Mouse (Mus musculus) limb, embryonic 14.5 days (tissue): ENCODE data around the gene Scfd2. TPM values are rescaled to one million over a fixed set of nuclear protein-coding genes. Genes with fewer than 3 reads are reported as not detected.

ENCODE experiments used
- ATAC-seq: fragments of 200-750 bp; cut with Nextera tagmentation; 2 replicates; pipeline ENCODE4 v1.8.0; 2017; ENCODE audit warnings: low read depth, moderate number of reproducible peaks, moderate TSS enrichment; ENCODE audit not compliant: low FRiP score
- DNase-seq: peaks from one replicate; pipeline ENCODE4 v3.0.0-alpha.2; 2015; ENCODE audit warnings: low spot score
- H3K27ac ChIP-seq: fragments of 300-500 bp; sonication (generic); replicated peaks from 2 replicates; pipeline ENCODE4 v1.5.1; 2014; ENCODE audit warnings: low read depth, mild to moderate bottlenecking, low read length, moderate library complexity, mixed read lengths
- H3K27me3 ChIP-seq: fragments of 300-500 bp; sonication (generic); 2 replicates; pipeline ENCODE4 v1.6.1; 2014; ENCODE audit warnings: low read length, mixed read lengths; ENCODE audit not compliant: control insufficient read depth, insufficient read depth
- H3K36me3 ChIP-seq: fragments of 300-500 bp; sonication (generic); 2 replicates; pipeline ENCODE4 v1.6.1; 2014; ENCODE audit warnings: mild to moderate bottlenecking, low read length, moderate library complexity, mixed read lengths; ENCODE audit not compliant: control insufficient read depth, insufficient read depth
- H3K4me1 ChIP-seq: fragments of 300-500 bp; sonication (generic); 2 replicates; pipeline ENCODE4 v1.6.1; 2014; ENCODE audit warnings: antibody characterized with exemption, low read length, mixed read lengths; ENCODE audit not compliant: control insufficient read depth, insufficient read depth
- H3K4me2 ChIP-seq: fragments of 300-500 bp; sonication (generic); replicated peaks from 2 replicates; pipeline ENCODE4 v1.6.1; 2014; ENCODE audit warnings: low read depth, mild to moderate bottlenecking, low read length, moderate library complexity; ENCODE audit not compliant: severe bottlenecking
- H3K4me3 ChIP-seq: fragments of 300-500 bp; sonication (generic); replicated peaks from 2 replicates; pipeline ENCODE4 v1.5.1; 2014; ENCODE audit warnings: low read length
- H3K9ac ChIP-seq: fragments of 300-500 bp; sonication (generic); 2 replicates; pipeline ENCODE4 v1.6.1; 2014; ENCODE audit warnings: mild to moderate bottlenecking, low read depth, low read length, moderate library complexity; ENCODE audit not compliant: severe bottlenecking
- H3K9me3 ChIP-seq: fragments of 300-500 bp; sonication (generic); 2 replicates; pipeline ENCODE4 v1.6.1; 2016; ENCODE audit warnings: low read length; ENCODE audit not compliant: control insufficient read depth
- POLR2A ChIP-seq: fragments of 200-500 bp; IDR thresholded peaks from 2 replicates; pipeline ENCODE4 v1.8.0; 2012; ENCODE audit warnings: inconsistent platforms, mild to moderate bottlenecking, moderate library complexity, borderline replicate concordance; ENCODE audit not compliant: insufficient read depth, insufficient read length; ENCODE audit errors: extremely low read depth
- WGBS: fragments of 180-500 bp; shearing (Covaris S2); extraction: QIAGEN DNeasy Blood & Tissue Kit; methylation state at CpG from one replicate; pipeline ENCODE4 v1.1.7; 2014; 5-methylcytosine and 5-hydroxymethylcytosine counted together
- polyA plus RNA-seq, 2 experiments: library from polyadenylated mRNA; depleted of rRNA in 1 of 2; stranded (reverse) in 1 of 2; unstranded in 1 of 2; fragments of >200 nt; fragmentation: Nextera tagmentation in 1 of 2; extraction: Ambion mirVana in 1 of 2; gene quantifications; 2 replicates each; pipeline versions ENCODE4 v1.2.1 to v1.2.3; 2012 to 2014

The Scfd2 gene
- polyA plus RNA-seq, 2 experiments, result 9.6 to 16.2 TPM

DNA sequence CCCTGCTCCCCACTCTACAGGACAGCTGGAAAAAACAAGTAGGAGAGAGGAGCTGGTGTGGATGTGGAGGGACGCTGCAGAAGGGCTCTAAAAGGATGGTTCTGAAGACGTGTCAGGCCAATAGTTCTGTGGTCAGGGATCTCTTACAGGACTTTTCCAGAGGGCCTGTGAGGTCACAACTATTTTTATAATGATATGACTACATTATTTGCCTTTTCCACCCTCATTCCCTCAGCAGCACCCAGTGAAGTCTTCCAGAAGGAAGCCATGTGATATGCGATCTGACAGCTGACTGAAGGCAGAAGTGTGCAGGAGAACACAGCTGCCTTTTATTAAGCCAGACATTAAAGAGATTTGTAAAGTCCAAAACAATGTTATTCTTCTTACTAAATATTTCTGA is 85.7 kb downstream of the Scfd2 start:
- Histone ChIP-seq H3K4me2 (no peak overlapping the region), H3K27me3 (no peaks in the 10 kb centered on the region), H3K4me1 (peaks cover 11% of the 10 kb centered on the region), H3K9me3 (no peaks in the 10 kb centered on the region), H3K36me3 (no peaks in the 10 kb centered on the region), H3K4me3 (no peak overlapping the region), H3K27ac (no peak overlapping the region), H3K9ac (no peak overlapping the region)
- ATAC-seq, result no peak
- DNase-seq, result no peak
- no peak for TF ChIP-seq POLR2A
- 48% methylated on average over 3 of the region's 3 CpGs for WGBS

GRCm38 (mm10) chr5:74438353-74438752 is 93.2 kb downstream of the Scfd2 start:
- Histone ChIP-seq H3K27me3 (no peaks in the 10 kb centered on the region), H3K4me1 (peaks cover 2% of the 10 kb centered on the region; the same call in 1 of the 2 replicates), H3K9ac (no peak overlapping the region), H3K27ac (no peak overlapping the region), H3K4me2 (no peak overlapping the region), H3K36me3 (no peaks in the 10 kb centered on the region), H3K9me3 (no peaks in the 10 kb centered on the region), H3K4me3 (no peak overlapping the region)
- WGBS, result 75% methylated on average over 8 of the region's 8 CpGs
- no peak for TF ChIP-seq POLR2A
- no peak for DNase-seq
- no peak for ATAC-seq

GRCm38 (mm10) chr5:74433580-74434147 is 97.9 kb downstream of the Scfd2 start:
- H3K36me3 ChIP-seq, result no peaks in the 10 kb centered on the region
- no peak for TF ChIP-seq POLR2A

DNA sequence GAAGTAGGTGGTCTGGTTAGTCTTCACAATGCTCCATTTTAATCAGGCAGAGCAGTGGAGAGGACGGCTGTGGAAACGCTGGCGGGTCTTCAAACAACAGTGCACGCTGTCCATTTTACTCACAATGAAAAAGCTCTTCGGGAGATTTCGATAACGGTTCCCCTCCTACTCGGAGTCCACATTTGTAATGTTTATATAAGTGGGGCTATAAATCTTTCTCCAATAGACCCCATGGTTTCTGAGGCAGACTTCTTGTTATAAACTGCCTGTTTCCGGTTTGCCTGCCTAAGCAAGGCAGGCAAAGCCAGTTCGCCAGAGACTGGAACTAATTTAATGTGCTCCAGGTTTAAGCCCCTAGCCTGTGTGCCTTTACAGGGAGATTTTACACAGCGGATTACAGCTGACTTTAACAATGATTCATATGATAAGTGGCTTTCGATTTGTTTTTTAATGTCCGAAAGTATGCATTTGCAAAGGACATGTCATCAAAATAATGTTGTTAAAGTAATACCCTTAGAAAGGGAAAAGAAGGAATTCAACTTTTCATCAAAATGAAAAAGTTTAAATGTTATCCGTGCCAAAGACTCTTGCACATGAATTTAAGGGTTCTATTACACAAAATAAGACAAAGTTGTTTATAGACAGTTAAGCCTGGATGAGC is 98.5 kb downstream of the Scfd2 start:
- Histone ChIP-seq H3K4me3 (peak overlapping the region; percentile 9; the same call in 1 of the 2 replicates), H3K36me3 (no peaks in the 10 kb centered on the region), H3K27ac (peak overlapping the region; percentile 49), H3K27me3 (no peaks in the 10 kb centered on the region), H3K4me1 (peaks cover 10% of the 10 kb centered on the region; the same call in 1 of the 2 replicates), H3K9ac (no peak overlapping the region), H3K9me3 (no peaks in the 10 kb centered on the region), H3K4me2 (peak overlapping the region; percentile 39)
- 6% methylated on average over 14 of the region's 14 CpGs for WGBS
- ATAC-seq (peak; percentile 87), DNase-seq (peak; percentile 80)
- no peak for TF ChIP-seq POLR2A

More at GRCm38 (mm10) chr5:74433580-74434147, 97.9 kb downstream of the Scfd2 start:
- H3K9ac ChIP-seq, result no peak overlapping the region
- no peaks in the 10 kb centered on the region for H3K27me3 ChIP-seq
- H3K9me3 ChIP-seq, result no peaks in the 10 kb centered on the region
- peak overlapping the region; percentile 39 for H3K4me2 ChIP-seq
- DNase-seq, result peak; percentile 84
- ATAC-seq, result 0 out of 2 replicates have a peak, but pooled peaks have one; percentile 45
- H3K4me1 ChIP-seq, result peaks cover 10% of the 10 kb centered on the region; the same call in 1 of the 2 replicates
- H3K4me3 ChIP-seq, result peak overlapping the region; percentile 9; the same call in 1 of the 2 replicates
- peak overlapping the region; percentile 39; the same call in 1 of the 2 replicates for H3K27ac ChIP-seq
- 6% methylated on average over 9 of the region's 9 CpGs for WGBS

GRCm38 (mm10) chr5:74420615-74421132 is 110.9 kb downstream of the Scfd2 start:
- TF ChIP-seq POLR2A, result no peak
- Histone ChIP-seq H3K36me3 (no peaks in the 10 kb centered on the region), H3K9me3 (no peaks in the 10 kb centered on the region), H3K9ac (no peak overlapping the region), H3K27ac (no peak overlapping the region), H3K4me3 (no peak overlapping the region), H3K4me2 (no peak overlapping the region), H3K4me1 (peaks cover 8% of the 10 kb centered on the region), H3K27me3 (no peaks in the 10 kb centered on the region)
- no peak for DNase-seq
- WGBS, result 75% methylated on average over 5 of the region's 5 CpGs
- no peak for ATAC-seq
